Mouse (Mus musculus): ENCODE measurements around the gene Armc9. TPM values are rescaled to one million over a fixed set of nuclear protein-coding genes. Genes with fewer than 3 reads are reported as not detected.

The Armc9 gene
- polyA plus RNA-seq, 1 experiment from 2014 or later, result 21.6 TPM

DNA sequence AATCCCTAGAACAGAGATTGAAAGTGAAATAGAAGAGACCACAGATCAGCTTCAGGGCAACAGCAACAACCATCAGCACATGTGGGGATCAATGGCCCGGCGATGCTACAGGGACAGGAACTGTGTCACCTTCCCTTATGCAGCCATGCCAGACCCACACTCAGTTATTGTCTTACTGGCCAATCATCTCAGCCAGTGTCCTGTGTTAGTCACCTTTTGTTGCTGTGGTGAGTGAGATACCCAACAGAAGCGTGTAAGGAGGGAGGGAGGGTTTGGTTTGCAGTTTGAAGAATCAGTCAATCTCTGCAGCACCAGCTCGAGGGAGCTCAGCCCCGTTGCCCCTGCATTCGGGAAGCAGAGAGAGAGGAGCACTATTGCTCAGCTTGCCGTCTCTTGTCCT, 56.1 kb downstream of the Armc9 start:
- H3K9me3 ChIP-seq, result no peaks in the 10 kb centered on the region
- peaks cover 29% of the 10 kb centered on the region for H3K36me3 ChIP-seq
- DNase-seq (ENCODE audit: low spot score), result no peak
- 76% methylated on average over 7 of the region's 7 CpGs for WGBS
- H3K4me3 ChIP-seq, result no peak overlapping the region
- H3K4me1 ChIP-seq, result peaks cover 5% of the 10 kb centered on the region; the same call in 1 of the 2 replicates
- H3K27me3 ChIP-seq (ENCODE audit: insufficient read depth, poor library complexity, severe bottlenecking), result no peaks in the 10 kb centered on the region
- H3K27ac ChIP-seq, result no peak overlapping the region

DNA sequence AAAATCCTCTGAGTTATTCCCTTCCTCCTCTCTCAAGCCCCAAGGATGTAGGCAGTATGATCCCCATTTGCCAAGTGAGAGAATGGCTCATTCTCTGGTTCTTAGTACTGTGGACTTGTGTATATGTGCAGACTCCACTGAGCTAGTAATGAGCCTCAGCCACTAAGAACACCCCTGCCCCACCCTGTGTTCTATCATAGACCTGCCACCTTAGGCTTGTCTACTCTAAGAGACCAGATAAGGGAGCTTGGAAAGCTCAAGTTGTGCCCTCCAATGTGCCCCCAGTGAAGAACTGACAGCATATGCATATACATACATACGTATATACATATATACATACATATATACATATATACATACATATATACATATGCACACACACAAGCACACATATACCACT, 56.9 kb downstream of the Armc9 start:
- H3K36me3 ChIP-seq, result peaks cover 29% of the 10 kb centered on the region
- H3K4me1 ChIP-seq, result peaks cover 5% of the 10 kb centered on the region; the same call in 1 of the 2 replicates
- WGBS, result 91% methylated on average over 1 of the region's 1 CpGs
- DNase-seq (ENCODE audit: low spot score), result no peak
- no peak overlapping the region for H3K27ac ChIP-seq
- H3K9me3 ChIP-seq, result no peaks in the 10 kb centered on the region
- H3K4me3 ChIP-seq, result no peak overlapping the region
- H3K27me3 ChIP-seq (ENCODE audit: insufficient read depth, poor library complexity, severe bottlenecking), result no peaks in the 10 kb centered on the region

DNA sequence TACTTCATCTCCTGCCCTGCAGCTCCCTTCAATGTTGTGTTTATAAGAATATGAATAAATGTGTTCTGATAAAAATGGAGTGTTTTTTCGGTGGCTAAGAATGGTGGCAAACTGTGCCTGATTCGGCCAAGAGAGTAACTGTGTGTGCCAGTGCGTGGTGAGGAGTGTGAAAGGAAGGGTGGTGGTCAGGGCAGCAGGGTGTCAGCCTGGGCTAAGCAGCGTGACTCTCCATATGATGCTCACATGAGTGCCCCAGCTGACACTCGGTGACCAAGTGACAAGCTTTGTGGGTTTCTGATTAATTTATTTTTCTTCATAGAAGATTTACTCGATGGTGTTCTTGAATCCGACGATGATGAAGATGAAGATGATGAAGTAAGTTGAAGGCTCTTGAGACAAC, 58.2 kb downstream of the Armc9 start:
- no peak for DNase-seq (ENCODE audit: low spot score)
- Histone ChIP-seq H3K36me3 (peaks cover 29% of the 10 kb centered on the region), H3K27me3 (ENCODE audit: insufficient read depth, poor library complexity, severe bottlenecking) (no peaks in the 10 kb centered on the region), H3K4me3 (no peak overlapping the region), H3K27ac (no peak overlapping the region), H3K4me1 (peaks cover 5% of the 10 kb centered on the region; the same call in 1 of the 2 replicates), H3K9me3 (no peaks in the 10 kb centered on the region)
- WGBS, result 92% methylated on average over 8 of the region's 8 CpGs

DNA sequence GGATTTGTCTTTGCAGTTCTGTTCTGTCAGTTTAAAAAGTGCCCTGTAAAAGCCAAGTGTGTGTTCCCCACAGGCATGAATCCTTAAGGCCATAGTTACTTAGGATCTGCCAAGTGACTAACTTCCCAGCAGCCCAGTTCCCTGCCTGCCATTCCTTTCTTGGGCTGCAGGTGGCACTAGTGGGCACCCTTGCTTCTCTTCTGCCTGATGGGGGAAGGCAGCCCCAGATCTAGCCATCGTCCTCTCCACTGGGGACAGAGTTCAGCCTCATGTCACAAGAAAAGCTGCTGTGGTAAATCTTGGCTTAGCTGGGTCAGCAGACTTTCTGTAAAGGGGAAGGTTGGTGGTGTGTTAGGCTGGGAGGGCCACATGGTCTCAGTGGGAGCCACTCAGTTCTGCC, 59.6 kb downstream of the Armc9 start:
- no peak overlapping the region for H3K4me3 ChIP-seq
- H3K27me3 ChIP-seq (ENCODE audit: insufficient read depth, poor library complexity, severe bottlenecking), result no peaks in the 10 kb centered on the region
- peaks cover 5% of the 10 kb centered on the region; the same call in 1 of the 2 replicates for H3K4me1 ChIP-seq
- peak; percentile 84 for DNase-seq (ENCODE audit: low spot score)
- WGBS, result 0% methylated on average over 1 of the region's 1 CpGs
- no peaks in the 10 kb centered on the region for H3K9me3 ChIP-seq
- H3K36me3 ChIP-seq, result peaks cover 25% of the 10 kb centered on the region
- H3K27ac ChIP-seq, result no peak overlapping the region

DNA sequence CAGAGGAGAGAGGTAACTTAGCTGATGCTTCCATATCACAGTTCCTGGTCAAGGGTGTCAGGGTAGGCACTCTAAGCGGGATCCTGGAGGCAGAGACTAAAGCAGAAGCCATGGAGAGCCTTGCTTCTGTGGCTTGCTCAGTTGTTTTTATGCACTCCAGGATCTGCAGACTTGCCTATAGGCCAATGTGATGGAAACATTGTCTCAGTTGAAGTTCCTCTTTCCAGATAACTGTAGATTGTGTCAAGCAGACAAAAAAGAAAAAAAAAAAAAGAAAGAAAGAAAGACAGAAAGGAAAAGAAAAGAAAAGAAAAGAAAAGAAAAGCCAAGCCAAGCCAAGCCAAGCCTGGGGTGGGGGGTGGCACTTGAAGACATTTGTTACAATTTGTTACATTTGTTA, 60.7 kb downstream of the Armc9 start:
- DNase-seq (ENCODE audit: low spot score), result no peak
- H3K4me3 ChIP-seq, result no peak overlapping the region
- no peak overlapping the region for H3K27ac ChIP-seq
- H3K36me3 ChIP-seq, result peaks cover 22% of the 10 kb centered on the region
- peaks cover 5% of the 10 kb centered on the region; the same call in 1 of the 2 replicates for H3K4me1 ChIP-seq
- WGBS, result 92% methylated on average over 1 of the region's 1 CpGs
- H3K27me3 ChIP-seq (ENCODE audit: insufficient read depth, poor library complexity, severe bottlenecking), result no peaks in the 10 kb centered on the region
- no peaks in the 10 kb centered on the region for H3K9me3 ChIP-seq

DNA sequence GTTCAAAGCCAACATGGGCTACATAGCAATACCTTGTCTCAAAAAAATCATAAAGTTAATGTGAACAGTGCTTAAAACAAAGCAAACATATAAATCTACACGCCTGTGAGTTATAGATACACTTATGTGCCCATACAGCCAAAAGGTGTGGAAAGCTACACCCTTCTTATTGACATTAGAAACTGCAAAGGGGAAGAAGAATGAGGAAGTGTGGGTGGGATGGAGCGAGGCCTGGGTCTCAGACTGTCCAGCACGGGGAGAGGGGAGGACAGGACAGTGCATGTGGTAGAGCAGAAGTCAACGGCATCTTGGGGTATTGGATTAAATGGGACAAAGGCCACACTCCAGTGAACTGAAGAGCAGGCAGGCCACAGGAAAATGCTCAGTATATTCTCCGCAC, 61.8 kb downstream of the Armc9 start:
- Histone ChIP-seq H3K4me1 (peaks cover under 1% of the 10 kb centered on the region; the same call in 1 of the 2 replicates), H3K4me3 (no peak overlapping the region), H3K9me3 (no peaks in the 10 kb centered on the region), H3K27ac (no peak overlapping the region), H3K27me3 (ENCODE audit: insufficient read depth, poor library complexity, severe bottlenecking) (no peaks in the 10 kb centered on the region), H3K36me3 (peaks cover 14% of the 10 kb centered on the region; the same call in 1 of the 2 replicates)
- DNase-seq (ENCODE audit: low spot score), result no peak
- 82% methylated on average over 5 of the region's 5 CpGs for WGBS

DNA sequence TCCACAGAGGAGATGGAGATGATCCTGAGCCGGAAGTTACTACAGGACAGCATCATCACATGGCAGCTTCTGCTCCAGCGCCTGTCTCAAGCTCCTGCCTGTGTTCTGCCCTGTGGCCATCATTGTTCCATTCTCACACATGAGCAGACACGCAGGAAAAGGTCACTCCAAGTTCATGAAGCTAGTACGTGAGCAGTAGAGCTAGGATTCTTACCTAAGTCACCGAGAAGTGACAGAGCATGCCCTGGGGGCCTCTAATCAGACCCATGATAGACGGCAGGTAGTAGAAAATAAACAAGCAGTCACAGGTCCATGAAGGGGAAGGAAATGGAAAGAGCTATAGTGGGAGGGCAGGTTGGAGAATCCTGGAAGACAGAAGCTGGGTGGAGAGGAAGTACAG, 63.4 kb downstream of the Armc9 start:
- Histone ChIP-seq H3K36me3 (peaks cover 14% of the 10 kb centered on the region; the same call in 1 of the 2 replicates), H3K4me1 (no peaks in the 10 kb centered on the region), H3K9me3 (no peaks in the 10 kb centered on the region), H3K27me3 (ENCODE audit: insufficient read depth, poor library complexity, severe bottlenecking) (no peaks in the 10 kb centered on the region), H3K4me3 (no peak overlapping the region), H3K27ac (no peak overlapping the region)
- DNase-seq (ENCODE audit: low spot score), result no peak
- WGBS, result 65% methylated on average over 6 of the region's 6 CpGs

DNA sequence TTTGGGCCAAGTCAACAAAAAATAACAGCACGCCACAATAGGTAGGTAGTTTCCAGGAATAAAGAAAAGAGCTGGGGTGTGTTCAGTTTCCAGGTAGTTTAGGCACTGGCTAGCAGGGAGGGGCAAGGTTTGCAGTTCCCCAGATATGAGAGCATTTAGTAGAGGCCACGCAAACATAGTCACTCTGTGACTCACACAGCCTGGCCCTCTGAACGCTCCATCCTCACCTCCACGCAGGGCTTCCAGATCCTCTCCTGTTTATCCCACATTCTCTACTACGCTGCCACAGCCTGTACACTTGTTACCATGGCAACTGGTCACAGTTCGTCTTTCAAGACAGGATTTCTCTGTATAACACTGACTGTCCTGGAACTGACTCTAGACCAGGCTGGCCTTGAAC, 70.6 kb downstream of the Armc9 start:
- Histone ChIP-seq H3K9me3 (no peaks in the 10 kb centered on the region), H3K4me3 (no peak overlapping the region), H3K27ac (no peak overlapping the region), H3K4me1 (no peaks in the 10 kb centered on the region), H3K27me3 (ENCODE audit: insufficient read depth, poor library complexity, severe bottlenecking) (no peaks in the 10 kb centered on the region), H3K36me3 (no peaks in the 10 kb centered on the region)
- no peak for DNase-seq (ENCODE audit: low spot score)
- WGBS, result 81% methylated on average over 6 of the region's 6 CpGs

DNA sequence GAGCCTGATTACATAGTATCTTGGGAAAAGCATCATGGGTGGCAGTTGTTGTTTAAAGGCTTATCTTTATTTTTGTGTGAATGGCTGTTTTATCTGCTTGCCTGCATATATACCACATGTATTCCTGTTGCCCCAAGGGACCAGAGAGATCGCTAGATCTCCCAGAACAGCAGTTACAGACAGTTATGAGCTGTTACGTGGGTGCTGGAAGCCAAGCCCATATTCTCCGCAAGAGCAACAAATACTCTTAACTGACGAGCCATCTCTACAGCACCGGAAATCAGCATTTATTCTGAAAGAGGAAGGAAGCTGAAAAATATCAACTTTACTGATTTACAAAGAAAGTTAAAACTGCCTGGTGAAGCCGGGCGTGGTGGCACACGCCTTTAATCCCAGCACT, 74.1 kb downstream of the Armc9 start:
- no peak for DNase-seq (ENCODE audit: low spot score)
- H3K36me3 ChIP-seq, result no peaks in the 10 kb centered on the region
- H3K27me3 ChIP-seq (ENCODE audit: insufficient read depth, poor library complexity, severe bottlenecking), result no peaks in the 10 kb centered on the region
- H3K9me3 ChIP-seq, result no peaks in the 10 kb centered on the region
- H3K4me1 ChIP-seq, result peaks cover 19% of the 10 kb centered on the region
- no peak overlapping the region for H3K27ac ChIP-seq
- H3K4me3 ChIP-seq, result no peak overlapping the region
- WGBS, result 86% methylated on average over 8 of the region's 8 CpGs

DNA sequence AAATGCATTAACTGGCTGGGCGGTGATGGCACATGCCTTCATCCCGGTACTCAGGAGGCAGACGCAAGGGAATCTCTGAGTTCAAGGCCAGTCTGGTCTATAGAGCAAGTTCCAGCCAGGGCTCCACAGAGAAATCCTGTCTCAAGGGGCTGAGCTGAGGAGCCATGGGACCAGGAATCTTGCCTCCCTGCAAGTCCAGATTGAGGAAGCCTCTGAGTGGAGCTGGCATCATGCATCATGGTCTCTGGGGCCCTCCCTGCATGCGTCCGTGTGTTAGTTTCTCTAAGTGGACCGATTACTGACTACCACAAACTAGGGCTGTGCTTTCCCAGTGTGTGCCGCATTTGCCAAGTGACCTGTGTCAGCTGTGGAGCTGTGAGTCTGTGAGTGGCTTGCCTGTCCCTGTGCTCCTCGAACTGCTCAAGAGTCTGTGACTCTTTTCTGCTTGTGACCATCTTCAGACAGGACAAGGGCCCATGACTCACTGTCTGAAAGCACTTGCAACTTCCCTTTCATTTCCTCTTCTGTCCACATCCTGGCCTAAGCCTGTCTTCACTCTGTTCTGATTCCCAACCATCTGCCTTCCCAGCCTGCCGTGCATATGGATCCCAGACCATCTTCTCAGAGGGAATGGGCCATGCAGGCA, 74.7 kb downstream of the Armc9 start:
- Histone ChIP-seq H3K4me1 (peaks cover 25% of the 10 kb centered on the region), H3K9me3 (no peaks in the 10 kb centered on the region), H3K4me3 (no peak overlapping the region), H3K27ac (no peak overlapping the region), H3K27me3 (ENCODE audit: insufficient read depth, poor library complexity, severe bottlenecking) (no peaks in the 10 kb centered on the region), H3K36me3 (no peaks in the 10 kb centered on the region)
- DNase-seq (ENCODE audit: low spot score), result no peak
- WGBS, result 86% methylated on average over 9 of the region's 9 CpGs

DNA sequence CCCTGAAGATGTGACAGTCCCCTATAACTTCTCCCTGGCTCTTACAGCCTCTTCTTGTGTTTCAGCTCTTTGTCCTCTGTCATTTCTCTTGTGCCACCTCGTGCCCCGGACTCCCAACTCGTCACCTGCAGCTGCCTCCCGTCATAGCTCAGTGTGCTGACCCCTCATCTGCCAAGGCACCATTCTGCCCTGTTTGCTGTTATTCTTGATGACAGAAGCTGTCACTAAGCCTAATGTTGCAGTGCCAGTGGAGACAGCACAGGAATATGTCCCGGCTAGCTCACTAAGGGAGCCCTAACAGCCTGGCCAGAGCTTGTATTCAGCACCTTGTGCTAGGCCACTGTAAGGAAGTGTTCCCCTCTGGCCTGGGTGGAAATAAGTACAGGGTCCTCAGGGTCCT, 78.1 kb downstream of the Armc9 start:
- no peak overlapping the region for H3K4me3 ChIP-seq
- WGBS, result 50% methylated on average over 5 of the region's 5 CpGs
- H3K27ac ChIP-seq, result no peak overlapping the region
- H3K4me1 ChIP-seq, result peaks cover 29% of the 10 kb centered on the region
- H3K9me3 ChIP-seq, result no peaks in the 10 kb centered on the region
- H3K36me3 ChIP-seq, result no peaks in the 10 kb centered on the region
- H3K27me3 ChIP-seq (ENCODE audit: insufficient read depth, poor library complexity, severe bottlenecking), result no peaks in the 10 kb centered on the region
- peak; percentile 81 for DNase-seq (ENCODE audit: low spot score)

DNA sequence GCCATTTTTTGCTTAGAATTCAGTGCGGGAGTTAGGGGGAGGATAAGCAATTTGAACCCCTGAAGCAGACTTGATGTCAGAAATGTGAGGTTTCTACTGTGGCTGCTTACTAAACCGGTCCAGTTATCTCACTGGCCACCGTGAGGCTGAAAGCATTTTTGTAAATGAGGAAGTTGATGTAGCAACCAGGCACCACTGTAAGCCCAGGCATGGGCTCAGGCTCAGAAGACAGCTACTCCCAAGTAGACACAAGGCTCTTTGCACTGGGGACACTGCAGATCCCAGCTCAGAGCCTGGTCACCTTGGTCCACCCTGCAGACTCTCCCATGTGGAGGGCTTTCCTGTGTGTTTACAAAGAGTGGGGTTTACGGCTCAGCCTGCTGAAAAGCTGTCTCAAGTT, 79.2 kb downstream of the Armc9 start:
- no peak overlapping the region; the same call in 1 of the 2 replicates for H3K27ac ChIP-seq
- no peaks in the 10 kb centered on the region for H3K9me3 ChIP-seq
- H3K4me3 ChIP-seq, result no peak overlapping the region
- H3K4me1 ChIP-seq, result peaks cover 29% of the 10 kb centered on the region
- H3K36me3 ChIP-seq, result no peaks in the 10 kb centered on the region
- H3K27me3 ChIP-seq (ENCODE audit: insufficient read depth, poor library complexity, severe bottlenecking), result no peaks in the 10 kb centered on the region
- no peak for DNase-seq (ENCODE audit: low spot score)
- 47% methylated on average over 4 of the region's 4 CpGs for WGBS

DNA sequence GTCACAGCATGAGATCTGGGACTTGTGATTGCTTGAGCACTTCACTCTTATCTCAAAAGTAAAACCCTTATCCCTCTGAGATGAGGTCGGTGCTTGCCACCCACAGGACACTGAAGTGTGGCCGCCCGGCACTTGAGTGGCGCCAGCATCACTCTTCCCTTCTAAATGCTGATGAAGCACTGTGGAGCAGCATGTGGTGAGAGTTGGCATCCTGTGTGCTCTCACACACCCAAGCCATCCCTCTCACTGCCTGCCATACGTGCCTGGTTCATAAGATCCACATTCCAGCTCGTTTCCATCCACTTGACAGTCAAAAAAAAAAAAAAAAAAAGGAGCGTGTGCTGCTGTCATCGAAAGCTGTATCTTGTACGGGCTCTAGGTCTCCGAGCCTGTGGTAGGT, 80.5 kb downstream of the Armc9 start:
- Histone ChIP-seq H3K36me3 (no peaks in the 10 kb centered on the region), H3K27ac (no peak overlapping the region), H3K4me3 (no peak overlapping the region), H3K27me3 (ENCODE audit: insufficient read depth, poor library complexity, severe bottlenecking) (no peaks in the 10 kb centered on the region), H3K4me1 (peaks cover 42% of the 10 kb centered on the region), H3K9me3 (no peaks in the 10 kb centered on the region)
- WGBS, result 63% methylated on average over 10 of the region's 10 CpGs
- no peak for DNase-seq (ENCODE audit: low spot score)

DNA sequence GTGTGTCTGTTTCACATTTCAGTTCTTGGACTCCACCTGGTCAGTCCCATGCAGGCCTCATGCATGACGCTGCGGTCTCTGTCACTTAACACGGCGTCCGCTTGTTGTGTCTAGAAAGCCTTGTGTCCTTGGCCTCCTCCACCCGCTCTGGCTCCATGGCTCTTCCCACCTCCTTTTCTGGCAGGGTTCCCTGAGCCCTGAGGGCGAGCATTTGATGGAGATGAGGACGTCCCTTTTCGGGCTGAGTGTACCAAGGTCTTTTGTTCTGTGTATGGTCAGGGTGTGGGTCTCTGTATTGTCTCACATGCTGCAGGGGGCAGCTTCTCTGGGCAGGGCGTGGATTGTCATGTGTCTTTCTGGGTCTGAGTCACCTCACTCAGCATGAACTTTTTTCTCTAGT, 81.9 kb downstream of the Armc9 start:
- H3K27ac ChIP-seq, result no peak overlapping the region
- no peak overlapping the region for H3K4me3 ChIP-seq
- H3K27me3 ChIP-seq (ENCODE audit: insufficient read depth, poor library complexity, severe bottlenecking), result no peaks in the 10 kb centered on the region
- no peaks in the 10 kb centered on the region for H3K9me3 ChIP-seq
- H3K36me3 ChIP-seq, result no peaks in the 10 kb centered on the region
- peaks cover 52% of the 10 kb centered on the region for H3K4me1 ChIP-seq
- no peak for DNase-seq (ENCODE audit: low spot score)
- 85% methylated on average over 10 of the region's 10 CpGs for WGBS

All from heart, embryonic 10.5 days (tissue).